Mouse (Mus musculus): ENCODE measurements at regions not wholly inside any gene's neighbourhood (a gene's known extent, or its start where the extent isn't known, plus 50 kb on each side); places are given as distances from the start of the nearest gene placed in this dataset.
"Not testable (repeated sequence)": the region's sequence is repeated elsewhere in the genome, so short reads cannot be mapped to it uniquely, and the experiment has no call there.

DNA sequence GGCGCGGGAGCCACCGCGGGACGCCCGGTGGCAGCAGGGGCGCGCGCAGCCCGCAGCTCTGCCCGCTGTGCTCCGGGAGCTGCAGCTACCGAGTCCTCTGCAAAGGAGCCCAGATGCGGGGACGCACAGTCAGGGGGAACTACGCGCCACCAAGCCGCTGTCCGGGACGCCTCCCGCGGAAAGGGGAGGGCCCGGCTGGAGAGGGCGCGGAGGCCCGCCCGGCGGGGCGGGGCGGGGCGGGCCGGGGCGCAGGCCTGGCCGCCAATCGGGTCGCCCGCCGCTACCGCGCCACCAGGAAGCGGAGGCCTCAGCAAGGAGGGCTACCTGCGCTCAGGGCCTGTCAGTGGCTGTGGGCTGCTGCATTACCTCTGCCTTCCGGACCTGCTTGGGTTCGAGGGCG lies 1156.9 kb downstream of the Gm10330 start:
- intact Hi-C loops (cut with DNase I), result not testable (repeated sequence)
- peak in 1 of 2 experiments; percentile 0 for DNase-seq

Measured in heart, postnatal 36 days (tissue).